Mouse (Mus musculus) liver, embryonic 18 days (tissue): ENCODE data around the gene Pkdrej. TPM values are rescaled to one million over a fixed set of nuclear protein-coding genes. Genes with fewer than 3 reads are reported as not detected.

Source experiments
- polyA plus RNA-seq: library from polyadenylated mRNA; depleted of rRNA; stranded (reverse); fragments of >200 nt; gene quantifications from 2 replicates; pipeline ENCODE4 v1.2.3, GENCODE M21; 2012; rRNA removed

Gene Pkdrej
- 0.05 and 0.06 TPM in 2 replicates for polyA plus RNA-seq

DNA sequence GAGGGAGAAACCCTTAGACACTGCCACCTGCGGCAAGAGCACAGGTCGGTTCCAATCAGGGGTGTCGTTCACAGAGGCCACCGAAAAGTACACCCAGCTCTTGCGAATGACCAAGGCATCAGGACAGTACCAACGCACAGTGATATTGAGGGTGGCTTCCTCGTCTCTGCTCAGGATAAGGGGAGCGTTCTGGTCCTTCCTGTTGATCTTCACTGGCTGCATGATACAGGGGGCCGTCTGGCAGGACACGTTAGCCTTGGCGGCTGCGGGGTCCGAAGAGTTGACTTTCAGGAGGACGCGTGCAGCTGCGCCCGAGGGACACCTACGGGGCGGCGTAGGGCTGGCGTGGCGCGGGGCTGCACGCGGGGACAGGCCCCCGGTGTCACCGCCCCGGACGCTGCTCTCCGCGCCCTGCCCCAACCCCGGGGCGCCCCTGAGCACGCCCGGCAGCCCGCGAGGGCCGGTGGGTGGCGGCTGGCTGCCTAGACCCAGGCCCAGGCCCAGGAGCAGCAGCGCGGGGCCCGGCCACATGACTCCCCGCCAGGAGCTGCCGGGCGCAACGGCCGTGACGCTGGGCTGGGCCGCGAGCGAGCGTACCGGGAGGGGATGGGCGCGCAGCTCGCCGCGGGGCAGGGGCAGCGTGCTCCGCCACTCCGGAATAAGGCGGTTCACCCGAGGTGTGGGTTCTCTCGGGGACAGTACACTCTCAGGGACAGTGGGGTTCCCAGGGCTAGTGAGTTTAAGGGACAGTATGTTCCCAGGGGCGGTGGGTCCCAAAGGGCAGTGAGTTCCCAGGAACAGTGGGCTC lies at the start of gene Pkdrej:
Gene Pkdrej, minus strand, starts transcription at position 532 of the 808 bp plus-strand sequence.

DNA sequence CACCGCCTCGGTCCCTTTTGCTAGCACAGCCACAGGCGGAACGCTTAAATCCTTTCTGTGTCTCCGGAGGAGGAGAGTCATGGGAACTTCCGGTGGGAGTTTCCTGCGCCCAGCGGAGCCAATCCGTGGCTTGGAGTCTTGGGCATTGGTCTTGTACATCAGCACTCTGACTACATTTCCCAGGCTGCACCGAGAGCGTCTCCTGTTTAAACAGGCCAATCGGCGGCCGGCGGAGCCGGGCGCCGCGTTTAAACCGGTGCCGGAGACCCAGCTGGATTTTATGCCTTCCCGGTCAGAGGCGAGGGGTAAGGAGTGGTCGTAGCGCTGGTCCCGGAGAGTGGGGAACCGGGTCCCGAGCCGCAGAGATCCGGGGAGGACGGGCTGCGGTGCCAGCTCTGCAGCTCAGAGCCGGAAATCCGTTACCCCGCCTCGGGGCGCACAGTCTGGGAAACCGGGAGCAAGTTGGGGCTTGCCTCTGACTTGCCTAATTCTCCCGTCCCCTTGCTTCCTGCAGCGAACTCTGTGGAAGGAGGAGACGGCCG lies 38.0 kb upstream of the Pkdrej start, which contains the start of gene Gtse1:
Gene Gtse1, plus strand, starts transcription at position 256 of the 542 bp plus-strand sequence.

DNA sequence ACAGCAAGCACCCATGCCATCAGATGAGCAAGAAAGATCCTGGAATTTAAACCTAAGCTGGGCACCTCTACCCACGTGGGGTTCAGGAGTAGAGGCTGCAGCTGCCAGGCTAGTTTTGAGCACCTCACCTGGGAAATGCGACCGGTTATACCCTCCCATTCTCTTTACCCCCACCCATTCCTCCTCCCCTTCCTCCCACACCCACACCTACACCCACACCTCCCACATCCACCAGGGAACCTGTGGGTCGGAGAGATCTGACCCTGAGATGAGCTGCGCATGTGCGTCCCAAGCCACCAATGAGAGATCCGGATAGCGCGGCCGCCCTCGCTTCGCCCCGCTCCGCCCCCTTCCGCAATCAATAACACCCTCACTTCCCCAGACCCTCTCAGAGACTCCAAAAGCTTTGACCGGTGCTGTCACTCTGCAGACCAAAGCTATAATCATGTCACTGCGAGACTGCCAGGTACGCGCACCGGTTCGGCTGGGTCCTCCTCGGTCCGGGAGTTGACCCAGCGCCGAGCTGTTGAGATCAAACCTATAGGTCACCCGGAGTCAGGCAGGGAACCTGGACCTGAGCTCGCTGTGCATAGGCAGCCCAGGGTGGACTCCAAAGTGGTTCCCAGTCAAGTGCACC lies 10.5 kb upstream of the Pkdrej start, which contains the start of gene Ttc38:
Gene Ttc38, plus strand, starts transcription at position 353 of the 637 bp plus-strand sequence.

DNA sequence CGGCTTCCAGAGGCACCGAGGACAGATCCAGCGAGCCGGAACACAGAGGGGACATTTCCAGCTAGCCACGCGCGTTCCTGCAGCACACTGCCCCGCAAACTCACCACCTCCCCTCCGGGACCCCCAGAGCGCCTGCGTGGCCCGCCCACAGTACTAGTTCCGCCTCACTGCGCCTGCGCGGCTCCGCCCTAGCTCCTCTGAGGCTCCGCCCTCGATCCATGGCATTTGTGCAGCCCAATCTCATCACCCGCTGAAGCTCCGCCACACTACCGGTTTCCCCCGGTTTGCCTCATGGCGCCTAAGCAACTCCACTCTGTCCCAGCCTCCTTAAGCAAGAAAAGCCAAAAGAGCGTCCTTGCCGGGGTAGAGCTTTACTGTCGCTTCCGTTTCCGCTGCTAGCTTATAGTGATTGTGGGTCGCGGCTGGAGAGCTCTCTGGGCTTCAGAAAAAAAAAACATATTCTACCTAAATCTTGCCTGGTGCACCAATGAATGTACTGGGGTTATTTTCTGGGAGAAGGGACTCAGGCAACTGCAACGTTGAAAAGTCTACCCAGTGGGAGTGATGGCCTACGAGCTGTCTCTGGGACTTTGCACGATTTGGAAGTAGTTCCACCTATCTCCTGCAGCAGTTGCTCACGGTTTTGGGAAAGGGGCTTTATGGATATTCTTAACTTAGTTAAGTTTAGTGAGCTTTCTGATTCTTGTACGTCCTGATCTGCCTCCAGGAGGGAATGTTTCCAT lies 9.8 kb downstream of the Pkdrej start, which contains the start of gene Cdpf1:
Gene Cdpf1, minus strand, starts transcription at position 163 of the 743 bp plus-strand sequence.

Other genes with a start within 250 kb of the Pkdrej start
- 0.15 and 0.20 TPM in 2 replicates for gene Wnt7b, start 239.3 kb downstream of the Pkdrej start, polyA plus RNA-seq
- gene Ppara, start 86.8 kb downstream of the Pkdrej start, polyA plus RNA-seq = 74.5 and 79.8 TPM in 2 replicates
- gene Cdpf1, start 10.0 kb downstream of the Pkdrej start, polyA plus RNA-seq = 11.8 and 12.6 TPM in 2 replicates
- 6.8 and 7.7 TPM in 2 replicates for gene Ttc38, start 10.6 kb upstream of the Pkdrej start, polyA plus RNA-seq
- 8.9 and 10.1 TPM in 2 replicates for gene Gtse1, start 38.0 kb upstream of the Pkdrej start, polyA plus RNA-seq
- 13.9 and 17.7 TPM in 2 replicates for gene Trmu, start 57.6 kb upstream of the Pkdrej start, polyA plus RNA-seq
- 0.15 and 0.17 TPM in 2 replicates for gene Celsr1, start 212.0 kb upstream of the Pkdrej start, polyA plus RNA-seq
- 6.1 and 6.4 TPM in 2 replicates for gene Gramd4, start 236.0 kb upstream of the Pkdrej start, polyA plus RNA-seq